In the genomic region with DNA sequence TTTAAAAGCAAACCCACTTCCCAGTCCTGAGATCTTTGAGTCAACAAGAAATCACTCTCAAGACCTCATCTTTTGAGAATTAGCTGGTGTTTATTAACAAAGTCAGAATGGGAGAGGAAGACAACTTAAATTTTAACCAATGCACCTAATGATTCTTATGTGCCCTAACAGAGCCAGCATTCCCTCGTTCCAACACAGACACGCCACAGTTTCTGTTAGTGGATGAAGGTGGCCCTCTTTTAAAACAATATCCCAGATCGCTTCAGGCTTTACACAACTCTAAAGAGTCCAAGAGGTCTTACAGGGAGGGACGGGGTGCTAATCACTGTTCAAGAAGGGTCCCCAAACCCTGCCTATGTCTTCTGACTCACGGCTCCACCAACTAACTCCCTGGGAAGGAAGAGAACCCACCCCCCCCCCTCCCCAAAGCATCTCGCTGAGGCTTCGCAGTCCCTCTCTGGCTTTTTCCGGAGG, we compare ENCODE assay signal across 8 mouse cellular contexts. TPM values are rescaled to one million over a fixed set of nuclear protein-coding genes. Genes with fewer than 3 reads are reported as not detected.
DNase-seq lines count a peak whose midpoint lies in the region; ATAC-seq and TF ChIP-seq lines count a peak whose summit lies in the region.

No protein-coding gene starts in this region.

- H3K36me3 ChIP-seq in neural tube, embryonic 11.5 days (ENCODE audit: control insufficient read depth, insufficient read depth, low read length) = no peaks in the 10 kb centered on the region
- H3K36me3 ChIP-seq in forebrain, embryonic 16.5 days (ENCODE audit: control insufficient read depth, insufficient read depth) = no peaks in the 10 kb centered on the region
- H3K36me3 ChIP-seq in small intestine, adult 2 months (ENCODE audit: control insufficient read depth, insufficient read depth, low read length) = no peaks in the 10 kb centered on the region

- under 1% methylated on average over 8 of the region's 8 CpGs for WGBS in neural tube, embryonic 11.5 days
- WGBS in forebrain, embryonic 16.5 days = under 1% methylated on average over 8 of the region's 8 CpGs
- 3% methylated on average over 8 of the region's 8 CpGs for WGBS in small intestine, adult 2 months

- peak overlapping the region; percentile 95 for H3K9ac ChIP-seq in neural tube, embryonic 11.5 days (ENCODE audit: low read length)
- H3K9ac ChIP-seq in forebrain, embryonic 16.5 days (replicated peaks; ENCODE audit: low read depth, low read length) = peak overlapping the region; percentile 94

- H3K4me2 ChIP-seq in neural tube, embryonic 11.5 days (ENCODE audit: low read depth) = peak overlapping the region; percentile 69
- H3K4me2 ChIP-seq in forebrain, embryonic 16.5 days (ENCODE audit: low read length) = peak overlapping the region; percentile 67

- H3K4me1 ChIP-seq in neural tube, embryonic 11.5 days (ENCODE audit: control insufficient read depth, insufficient read depth, low read length) = no peaks in the 10 kb centered on the region
- peaks cover 5% of the 10 kb centered on the region for H3K4me1 ChIP-seq in forebrain, embryonic 16.5 days (replicated peaks; ENCODE audit: control insufficient read depth, insufficient read depth, low read length)
- no peaks in the 10 kb centered on the region for H3K4me1 ChIP-seq in small intestine, adult 2 months (ENCODE audit: control insufficient read depth, insufficient read depth, insufficient read length, low read length)

- H3K27me3 ChIP-seq in neural tube, embryonic 11.5 days (ENCODE audit: control insufficient read depth, insufficient read depth, low read length) = no peaks in the 10 kb centered on the region
- no peaks in the 10 kb centered on the region for H3K27me3 ChIP-seq in forebrain, embryonic 16.5 days (replicated peaks; ENCODE audit: control insufficient read depth, insufficient read depth, low read length)
- H3K27me3 ChIP-seq in small intestine, adult 2 months (ENCODE audit: control insufficient read depth, insufficient read depth, low read length) = no peaks in the 10 kb centered on the region

- ATAC-seq in neural tube, embryonic 11.5 days (ENCODE audit: insufficient read depth, low FRiP score, low TSS enrichment) = no peak
- no peak for ATAC-seq in forebrain, embryonic 16.5 days

- H3K27ac ChIP-seq in neural tube, embryonic 11.5 days (ENCODE audit: low read depth, low read length) = peak overlapping the region; percentile 95
- peak overlapping the region; percentile 95 for H3K27ac ChIP-seq in forebrain, embryonic 16.5 days (ENCODE audit: low read length)
- H3K27ac ChIP-seq in small intestine, adult 2 months (ENCODE audit: insufficient read depth, low read depth, low read length) = no peak overlapping the region

- TF ChIP-seq CTCF in small intestine, adult 2 months (IDR thresholded peaks at IDR 0.05; ENCODE audit: extremely low read depth, insufficient read length, insufficient replicate concordance, low read depth, low read length) = no peak

- peak overlapping the region; percentile 73 for H3K4me3 ChIP-seq in neural tube, embryonic 11.5 days (ENCODE audit: low read depth, low read length)
- peak overlapping the region; percentile 72 for H3K4me3 ChIP-seq in forebrain, embryonic 16.5 days (replicated peaks; ENCODE audit: low read length)
- peak overlapping the region; percentile 94 for H3K4me3 ChIP-seq in small intestine, adult 2 months (ENCODE audit: low read depth, low read length)

- no peaks in the 10 kb centered on the region for H3K9me3 ChIP-seq in neural tube, embryonic 11.5 days (ENCODE audit: control insufficient read depth, low read length)
- no peaks in the 10 kb centered on the region for H3K9me3 ChIP-seq in forebrain, embryonic 16.5 days (ENCODE audit: control insufficient read depth, low read length)

- no peak for DNase-seq in neural tube, embryonic 11.5 days (ENCODE audit: low spot score)
- no peak for DNase-seq in neural tube, embryonic 10.5 days (ENCODE audit: extremely low spot score, low spot score)
- DNase-seq in kidney, postnatal 36 days = peak; percentile 48 to 58
- no peak for DNase-seq in layer of hippocampus, adult 9-10 months (ENCODE audit: low spot score)
- no peak for DNase-seq in adrenal gland, adult 8-10 months
- no peak for DNase-seq in thymus, postnatal 10 days (ENCODE audit: low spot score in 2 of 2)

- no peak for TF ChIP-seq POLR2A in small intestine, adult 2 months (IDR thresholded peaks at IDR 0.05; ENCODE audit: low read depth, low read length)

RNA-seq across cellular contexts. Expression of gene Galc, which starts 0.9 kb away (rescaled TPM):
- polyA plus RNA-seq in neural tube, embryonic 11.5 days (2014; fragmentation: Nextera tagmentation; extraction: Ambion mirVana) = 12.2 and 15.0 TPM in 2 replicates
- 10.0 and 10.3 TPM in 2 replicates for polyA plus RNA-seq in forebrain, embryonic 16.5 days (2015; fragmentation: Nextera tagmentation; extraction: Ambion mirVana)
- polyA plus RNA-seq in small intestine, adult 2 months (2012; rRNA removed) = 0.76 and 1.8 TPM in 2 replicates
- 10 to 100 TPM; 12.9 to 19.5 (median 15.9) TPM for total RNA-seq in adrenal gland, adult 8-10 months (2022)

RNA-seq across cellular contexts. Expression of gene Gpr65, which starts 10.0 kb away (rescaled TPM):
- 0.74 and 0.93 TPM in 2 replicates for polyA plus RNA-seq in neural tube, embryonic 11.5 days (2014; fragmentation: Nextera tagmentation; extraction: Ambion mirVana)
- 0.19 TPM in 1 of 2 replicates, not detected in the other for polyA plus RNA-seq in forebrain, embryonic 16.5 days (2015; fragmentation: Nextera tagmentation; extraction: Ambion mirVana)
- polyA plus RNA-seq in small intestine, adult 2 months (2012; rRNA removed) = 0.44 and 1.1 TPM in 2 replicates
- total RNA-seq in adrenal gland, adult 8-10 months (2022) = 1 to 10 TPM; 1.4 to 3.8 (median 2.9) TPM

Comparison
In these comparisons a context has a peak if more than half of its experiments do, and no peak if none do; other contexts are left out.
1. DNase-seq: peak in kidney, postnatal 36 days (2 of 2); none in neural tube, embryonic 11.5 days (single experiment), neural tube, embryonic 10.5 days (single experiment), layer of hippocampus, adult 9-10 months (single experiment), adrenal gland, adult 8-10 months (single experiment) and thymus, postnatal 10 days (0 of 2).
2. Peak in every context shown above with its lines, with median percentiles within 50 percentile points of each other: H3K4me3 ChIP-seq.